Mouse (Mus musculus): ENCODE results near the gene Mup8. TPM values are rescaled to one million over a fixed set of nuclear protein-coding genes. Genes with fewer than 3 reads are reported as not detected.
"Not testable (repeated sequence)": the region's sequence is repeated elsewhere in the genome, so short reads cannot be mapped to it uniquely, and the experiment has no call there.

The Mup8 gene
- 0.31 TPM in 1 of 2 replicates, not detected in the other for polyA plus RNA-seq (2014; fragmentation: Nextera tagmentation; extraction: Ambion mirVana)

DNA sequence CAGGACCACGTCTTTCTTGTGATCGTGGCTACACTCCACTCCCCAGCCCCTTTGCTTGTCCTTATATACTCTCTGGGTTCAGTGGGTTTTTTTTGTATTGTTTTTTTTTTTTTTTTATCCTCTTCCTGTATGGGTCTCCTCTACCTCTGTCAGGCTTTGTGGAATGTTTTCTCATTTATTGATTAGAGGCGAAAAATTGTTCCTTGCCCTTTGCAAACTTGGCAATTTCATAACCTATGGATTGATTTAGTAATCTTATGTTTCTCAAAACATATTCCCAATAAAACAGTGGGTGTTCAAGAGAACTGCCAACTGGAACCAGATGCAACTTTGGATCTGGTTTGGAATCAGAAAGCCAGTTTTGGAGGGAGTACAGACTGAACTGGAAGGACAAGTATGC lies at the start of gene Mup8:
TSS of gene Mup8 (minus strand) at position 101 of the 400 bp plus-strand sequence.
- ATAC-seq (ENCODE audit: low read depth); H3K9me3 ChIP-seq (ENCODE audit: control insufficient read depth, low read length); H3K27ac ChIP-seq (replicated peaks; ENCODE audit: low read depth, low read length); DNase-seq (ENCODE audit: low spot score); H3K4me1 ChIP-seq (ENCODE audit: control insufficient read depth, insufficient read depth, low read length); H3K27me3 ChIP-seq (replicated peaks; ENCODE audit: control insufficient read depth, insufficient read depth, low read length); H3K4me3 ChIP-seq (ENCODE audit: low read depth, low read length); H3K9ac ChIP-seq (ENCODE audit: low read depth, low read length); H3K36me3 ChIP-seq (ENCODE audit: control insufficient read depth, insufficient read depth, low read length); H3K4me2 ChIP-seq (ENCODE audit: low read depth, low read length): not testable (repeated sequence)
- WGBS = 76% methylated on average over 3 of the region's 3 CpGs

DNA sequence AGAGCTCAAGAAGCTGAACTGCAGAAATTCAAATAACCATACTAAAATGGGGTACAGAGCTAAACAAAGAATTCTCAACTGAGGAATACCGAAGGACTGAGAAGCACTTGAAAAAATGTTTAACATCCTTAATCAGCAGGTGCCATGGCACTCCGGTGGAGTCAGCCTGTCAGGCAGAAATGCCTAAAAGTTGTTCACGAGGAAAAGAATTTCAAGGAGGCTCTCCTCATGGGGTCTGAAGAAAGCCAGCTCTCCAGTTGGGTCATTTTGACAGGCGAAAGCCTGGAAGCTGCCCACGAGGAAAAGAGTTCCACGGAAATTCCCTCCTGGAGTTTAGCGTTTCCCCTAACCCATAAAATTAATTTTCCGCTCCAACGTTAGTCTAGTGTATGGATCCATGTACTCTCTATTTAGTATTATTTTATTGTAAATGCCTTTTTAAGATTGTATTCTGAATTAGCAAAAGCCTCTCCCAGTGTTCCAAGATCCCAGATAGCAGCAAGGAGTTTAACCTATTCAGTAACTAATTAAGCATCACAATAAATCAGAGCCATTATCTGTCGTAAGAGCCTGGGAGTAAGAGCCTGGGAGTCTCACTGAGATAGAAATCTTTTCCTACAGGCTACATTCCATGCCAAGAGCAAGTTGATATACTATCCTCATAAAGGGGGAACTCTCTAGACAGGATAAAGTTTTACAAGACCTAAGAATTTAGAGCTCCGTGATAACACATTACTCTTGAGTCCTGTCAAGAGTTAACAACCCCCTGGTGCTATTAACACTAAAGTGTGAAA lies 43.8 kb upstream of the Mup8 start:
- H3K4me1 ChIP-seq (ENCODE audit: control insufficient read depth, insufficient read depth, low read length); H3K27ac ChIP-seq (replicated peaks; ENCODE audit: low read depth, low read length); ATAC-seq (ENCODE audit: low read depth); DNase-seq (ENCODE audit: low spot score); H3K9me3 ChIP-seq (ENCODE audit: control insufficient read depth, low read length); H3K36me3 ChIP-seq (ENCODE audit: control insufficient read depth, insufficient read depth, low read length); H3K27me3 ChIP-seq (replicated peaks; ENCODE audit: control insufficient read depth, insufficient read depth, low read length); H3K4me2 ChIP-seq (ENCODE audit: low read depth, low read length); H3K9ac ChIP-seq (ENCODE audit: low read depth, low read length); H3K4me3 ChIP-seq (ENCODE audit: low read depth, low read length): not testable (repeated sequence)
- 74% methylated on average over 9 of the region's 11 CpGs for WGBS

DNA sequence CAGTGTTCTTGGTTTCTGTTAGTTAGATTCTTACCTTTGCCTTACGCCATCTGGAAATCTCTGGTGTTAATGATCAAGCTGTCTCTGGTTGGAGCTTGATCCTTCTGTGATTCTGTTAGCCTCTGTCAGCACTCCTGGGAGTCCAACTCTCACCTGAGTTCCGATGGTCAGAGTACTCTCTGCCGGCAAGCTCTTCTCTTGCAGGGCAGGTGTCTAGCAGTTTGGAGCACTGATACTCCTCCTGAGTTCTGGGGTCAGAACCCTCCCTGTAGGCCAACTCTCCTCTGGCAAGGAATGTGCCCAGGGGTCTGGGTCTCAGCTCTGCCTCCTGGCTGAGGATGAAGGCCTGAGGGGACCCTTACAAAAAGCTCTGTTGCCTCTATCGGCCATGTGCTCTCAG lies 40.3 kb upstream of the Mup8 start:
- not testable (repeated sequence) for H3K4me3 ChIP-seq (ENCODE audit: low read depth, low read length); DNase-seq (ENCODE audit: low spot score); H3K9me3 ChIP-seq (ENCODE audit: control insufficient read depth, low read length); H3K4me1 ChIP-seq (ENCODE audit: control insufficient read depth, insufficient read depth, low read length); ATAC-seq (ENCODE audit: low read depth); H3K36me3 ChIP-seq (ENCODE audit: control insufficient read depth, insufficient read depth, low read length); H3K27me3 ChIP-seq (replicated peaks; ENCODE audit: control insufficient read depth, insufficient read depth, low read length); H3K9ac ChIP-seq (ENCODE audit: low read depth, low read length); H3K27ac ChIP-seq (replicated peaks; ENCODE audit: low read depth, low read length); H3K4me2 ChIP-seq (ENCODE audit: low read depth, low read length)
- 96% methylated on average over 3 of the region's 4 CpGs for WGBS

Other genes with a start within 250 kb of the Mup8 start
- gene Mup7, start 152.1 kb downstream of the Mup8 start, polyA plus RNA-seq (2014; fragmentation: Nextera tagmentation; extraction: Ambion mirVana) = 0.29 and 0.31 TPM in 2 replicates
- gene Mup2, start 68.3 kb downstream of the Mup8 start, polyA plus RNA-seq (2014; fragmentation: Nextera tagmentation; extraction: Ambion mirVana) = not detected in 2 replicates
- 0.50 TPM in 1 of 2 replicates, not detected in the other for gene Mup9, start 199.4 kb upstream of the Mup8 start, polyA plus RNA-seq (2014; fragmentation: Nextera tagmentation; extraction: Ambion mirVana)

All from embryonic facial prominence, embryonic 14.5 days (tissue).